Mouse (Mus musculus): ENCODE data around the gene Cdk14.

DNA sequence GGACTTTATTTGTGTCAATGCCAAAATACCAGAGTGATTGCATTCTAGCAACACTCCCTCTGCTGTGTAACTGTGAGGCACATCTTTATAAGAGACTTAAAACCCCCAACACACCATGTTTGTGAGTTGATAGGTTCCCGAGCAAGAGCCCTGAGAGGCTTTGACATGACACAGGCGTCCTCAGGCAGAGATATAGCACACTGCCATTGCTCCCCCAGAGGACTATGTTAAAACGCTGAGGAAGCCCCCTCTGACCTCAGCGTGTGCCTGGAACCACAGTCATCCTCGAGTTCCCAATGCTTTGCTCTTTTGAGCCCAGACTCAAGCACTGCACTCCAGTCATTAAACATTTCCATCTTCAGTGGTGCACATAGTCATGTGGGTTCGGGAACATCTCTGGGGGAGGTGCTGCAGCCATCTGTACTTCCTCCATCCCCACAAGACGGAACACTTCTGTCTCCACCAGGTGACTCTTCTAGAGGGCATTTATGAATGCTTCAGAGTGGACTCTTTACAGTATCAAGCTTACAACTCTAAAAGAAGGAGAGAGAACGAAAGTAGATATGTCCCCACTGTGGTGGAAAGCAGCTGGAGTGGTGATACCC lies 488.5 kb downstream of the Cdk14 start:
- TF ChIP-seq CTCF (conservative IDR thresholded peaks at IDR 0.05; ENCODE audit: insufficient read depth, insufficient read length, low read depth, low read length): no peak
- no peak for TF ChIP-seq POLR2A (IDR thresholded peaks at IDR 0.05; ENCODE audit: low read depth, low read length)

Measured in kidney, adult 2 months (tissue).